In genomic region chr17:69397163-69397562, GRCm38 (mm10) we compare ENCODE assay signal across 22 mouse cellular contexts. TPM values are rescaled to one million over a fixed set of nuclear protein-coding genes. Genes with fewer than 3 reads are reported as not detected.
DNase-seq lines count a peak whose midpoint lies in the region; ATAC-seq lines count a peak whose summit lies in the region.
"Had no signal": no experiment of that assay in that cellular context is flagged by ENCODE, and none has a peak within 500 bp of the region (broad histone marks: within the 10 kb centered on the region; RNA-seq: fewer than 3 reads in every experiment).

No protein-coding gene starts in this region.

- no peaks in the 10 kb centered on the region for H3K9me3 ChIP-seq in heart, embryonic 13.5 days
- H3K9me3 ChIP-seq in megakaryocyte, embryonic 14.5 days, result no peaks in the 10 kb centered on the region
- H3K9me3 ChIP-seq in liver, embryonic 15.5 days (replicated peaks), result no peaks in the 10 kb centered on the region
- H3K9me3 ChIP-seq: forebrain, embryonic 12.5 days; hindbrain, embryonic 12.5 days; lung, embryonic 15.5 days; midbrain, embryonic 12.5 days; neural tube, embryonic 13.5 days had no signal

- H3K27me3 ChIP-seq in heart, embryonic 13.5 days (replicated peaks), result no peaks in the 10 kb centered on the region
- no peaks in the 10 kb centered on the region for H3K27me3 ChIP-seq in megakaryocyte, embryonic 14.5 days (replicated peaks)
- no peaks in the 10 kb centered on the region for H3K27me3 ChIP-seq in liver, embryonic 15.5 days
- H3K27me3 ChIP-seq: forebrain, embryonic 12.5 days; hindbrain, embryonic 12.5 days; lung, embryonic 15.5 days; midbrain, embryonic 12.5 days; neural tube, embryonic 13.5 days had no signal

- intact Hi-C loops in heart, postnatal 36 days (cut with DNase I), result no loop called here

- WGBS in heart, embryonic 13.5 days, result 37% methylated on average over 5 of the region's 5 CpGs
- WGBS in liver, embryonic 15.5 days (ENCODE audit: insufficient replicate concordance), result 48% methylated on average over 5 of the region's 5 CpGs

- H3K4me2 ChIP-seq in heart, embryonic 13.5 days, result peak overlapping the region; percentile 13; the same call in 1 of the 2 replicates
- H3K4me2 ChIP-seq in liver, embryonic 15.5 days, result peak overlapping the region; percentile 74
- H3K4me2 ChIP-seq: forebrain, embryonic 12.5 days; hindbrain, embryonic 12.5 days; lung, embryonic 15.5 days; midbrain, embryonic 12.5 days; neural tube, embryonic 13.5 days had no signal

- peaks cover 12% of the 10 kb centered on the region for H3K4me1 ChIP-seq in heart, embryonic 13.5 days
- H3K4me1 ChIP-seq in megakaryocyte, embryonic 14.5 days, result peaks cover 33% of the 10 kb centered on the region
- peaks cover 28% of the 10 kb centered on the region for H3K4me1 ChIP-seq in liver, embryonic 15.5 days (replicated peaks)
- H3K4me1 ChIP-seq: forebrain, embryonic 12.5 days; hindbrain, embryonic 12.5 days; lung, embryonic 15.5 days; midbrain, embryonic 12.5 days; neural tube, embryonic 13.5 days had no signal

- no peak for DNase-seq in heart, postnatal 36 days
- DNase-seq in neural tube, embryonic 10.5 days (ENCODE audit: extremely low spot score, low spot score), result no peak
- DNase-seq: B cell, adult 2 months; cerebellum, adult 8-10 months; gastrocnemius, postnatal 36 days; kidney, adult 18-20 months; lung, postnatal 4 days; thymus, postnatal 36 days had no signal

- H3K9ac ChIP-seq in heart, embryonic 13.5 days, result no peak overlapping the region
- H3K9ac ChIP-seq in liver, embryonic 15.5 days, result no peak overlapping the region
- H3K9ac ChIP-seq: forebrain, embryonic 12.5 days; hindbrain, embryonic 12.5 days; lung, embryonic 15.5 days; midbrain, embryonic 12.5 days; neural tube, embryonic 13.5 days had no signal

- 0 out of 2 replicates have a peak overlapping the region, but pooled peaks have one; percentile 12 for H3K27ac ChIP-seq in heart, embryonic 13.5 days (replicated peaks)
- H3K27ac ChIP-seq in liver, embryonic 15.5 days (replicated peaks), result peak overlapping the region; percentile 57; the same call in 1 of the 2 replicates
- H3K27ac ChIP-seq: forebrain, embryonic 12.5 days; hindbrain, embryonic 12.5 days; lung, embryonic 15.5 days; midbrain, embryonic 12.5 days; neural tube, embryonic 13.5 days had no signal

- no peak for ATAC-seq in heart, embryonic 13.5 days (ENCODE audit: extremely low read depth, insufficient number of reproducible peaks, low FRiP score, low TSS enrichment)
- no peak for ATAC-seq in megakaryocyte, adult 5-6 weeks (ENCODE audit: poor library complexity, severe bottlenecking)
- 0 out of 2 replicates have a peak, but pooled peaks have one; percentile 10 for ATAC-seq in liver, embryonic 15.5 days (ENCODE audit: insufficient read depth)
- ATAC-seq in erythroblast, adult 5-6 weeks (replicated peaks; ENCODE audit: low FRiP score, poor library complexity, severe bottlenecking), result no peak

- no peak overlapping the region for H3K4me3 ChIP-seq in heart, embryonic 13.5 days
- peak overlapping the region; percentile 67 for H3K4me3 ChIP-seq in megakaryocyte, embryonic 14.5 days (replicated peaks)
- H3K4me3 ChIP-seq in liver, embryonic 15.5 days (replicated peaks), result no peak overlapping the region
- H3K4me3 ChIP-seq: forebrain, embryonic 12.5 days; hindbrain, embryonic 12.5 days; lung, embryonic 15.5 days; midbrain, embryonic 12.5 days; neural tube, embryonic 13.5 days had no signal

- no peaks in the 10 kb centered on the region for H3K36me3 ChIP-seq in heart, embryonic 13.5 days
- H3K36me3 ChIP-seq in megakaryocyte, embryonic 14.5 days (replicated peaks; ENCODE audit: low read length), result no peaks in the 10 kb centered on the region
- no peaks in the 10 kb centered on the region for H3K36me3 ChIP-seq in liver, embryonic 15.5 days (replicated peaks)
- H3K36me3 ChIP-seq: forebrain, embryonic 12.5 days; hindbrain, embryonic 12.5 days; lung, embryonic 15.5 days; midbrain, embryonic 12.5 days; neural tube, embryonic 13.5 days had no signal

RNA-seq across cellular contexts. Expression of gene Zbtb14, which starts 14.3 kb away (rescaled TPM):
- polyA plus RNA-seq in heart, embryonic 13.5 days (2015; fragmentation: Nextera tagmentation; extraction: Ambion mirVana), result 13.3 and 15.4 TPM in 2 replicates
- 10 to 100 TPM; 11.8 to 11.9 TPM for total RNA-seq in heart, postnatal 36 days (2021)
- 0.57 TPM in 1 of 2 replicates, not detected in the other for polyA plus RNA-seq in megakaryocyte, embryonic 14.5 days (2012; ENCODE audit: insufficient read depth, low replicate concordance)
- total RNA-seq in megakaryocyte, adult 5-6 weeks (2015), result 14.7 and 15.6 TPM in 2 replicates
- total RNA-seq in megakaryocyte, adult 5-6 weeks (2017), result 16.1 and 16.3 TPM in 2 replicates
- 7.8 and 8.4 TPM in 2 replicates for polyA plus RNA-seq in liver, embryonic 15.5 days (2015; fragmentation: Nextera tagmentation; extraction: Ambion mirVana)
- total RNA-seq in erythroblast, adult 5-6 weeks (2015; ENCODE audit: low replicate concordance), result 6.3 and 6.5 TPM in 2 replicates
- 8.5 and 9.5 TPM in 2 replicates for total RNA-seq in erythroblast, adult 5-6 weeks (2017; ENCODE audit: low replicate concordance)

RNA-seq across cellular contexts. Expression of gene Akain1, which starts 42.0 kb away (rescaled TPM):
- polyA plus RNA-seq in heart, embryonic 13.5 days (2015; fragmentation: Nextera tagmentation; extraction: Ambion mirVana), result not detected in 2 replicates
- total RNA-seq in heart, postnatal 36 days (2021), result not detected
- polyA plus RNA-seq in megakaryocyte, embryonic 14.5 days (2012; ENCODE audit: insufficient read depth, low replicate concordance), result not detected in 2 replicates
- not detected in 2 replicates for total RNA-seq in megakaryocyte, adult 5-6 weeks (2015)
- not detected in 2 replicates for total RNA-seq in megakaryocyte, adult 5-6 weeks (2017)
- polyA plus RNA-seq in liver, embryonic 15.5 days (2015; fragmentation: Nextera tagmentation; extraction: Ambion mirVana), result not detected in 2 replicates
- not detected in 2 replicates for total RNA-seq in erythroblast, adult 5-6 weeks (2015; ENCODE audit: low replicate concordance)
- not detected in 2 replicates for total RNA-seq in erythroblast, adult 5-6 weeks (2017; ENCODE audit: low replicate concordance)
- total RNA-seq: adrenal gland, adult 18-20 months; gastrocnemius, postnatal 36 days; monocyte, adult 5-6 weeks had no signal
- polyA plus RNA-seq: large intestine, adult 2 months; limb, embryonic 11.5 days; lung, embryonic 15.5 days; midbrain, embryonic 12.5 days had no signal
